Mouse (Mus musculus) cerebellum, adult (tissue): ENCODE data around the gene Plcl2.
"Not testable (repeated sequence)": the region's sequence is repeated elsewhere in the genome, so short reads cannot be mapped to it uniquely, and the experiment has no call there.

Experiments used
- ATAC-seq: cut with Nextera tagmentation; 2 replicates; pipeline ENCODE4 v1.9.2; 2017; ENCODE audit warnings: mild to moderate bottlenecking, moderate library complexity, mixed read lengths; ENCODE audit not compliant: insufficient number of reproducible peaks, low FRiP score, low TSS enrichment

Plcl2 gene

GRCm38 (mm10) chr17:50530089-50530488 lies 20.9 kb downstream of the Plcl2 start:
- no peak for ATAC-seq

GRCm38 (mm10) chr17:50534889-50535288 lies 25.7 kb downstream of the Plcl2 start:
- ATAC-seq = not testable (repeated sequence)

GRCm38 (mm10) chr17:50536409-50537194 lies 27.4 kb downstream of the Plcl2 start:
- ATAC-seq = no peak

GRCm38 (mm10) chr17:50537786-50538185 lies 28.6 kb downstream of the Plcl2 start:
- no peak for ATAC-seq

DNA sequence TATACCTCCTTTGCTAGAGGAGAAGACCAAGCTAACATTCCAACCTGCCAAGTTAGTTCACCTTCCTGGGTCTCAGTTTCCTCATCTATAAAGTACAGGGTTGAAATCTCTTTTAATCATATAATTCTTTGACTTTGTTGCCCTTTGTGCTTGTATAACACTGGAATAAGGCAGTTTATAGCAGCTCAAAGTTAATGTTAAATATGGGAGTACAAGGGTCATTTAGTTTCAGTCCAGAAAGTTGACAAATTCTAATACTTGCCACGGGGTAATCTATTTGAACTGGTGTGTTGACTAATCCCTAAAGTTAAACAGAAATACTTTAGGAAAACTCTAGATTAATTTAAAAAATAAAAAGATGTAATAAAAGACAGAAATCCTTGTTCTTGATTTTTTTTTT lies 35.7 kb downstream of the Plcl2 start:
- no peak for ATAC-seq

DNA sequence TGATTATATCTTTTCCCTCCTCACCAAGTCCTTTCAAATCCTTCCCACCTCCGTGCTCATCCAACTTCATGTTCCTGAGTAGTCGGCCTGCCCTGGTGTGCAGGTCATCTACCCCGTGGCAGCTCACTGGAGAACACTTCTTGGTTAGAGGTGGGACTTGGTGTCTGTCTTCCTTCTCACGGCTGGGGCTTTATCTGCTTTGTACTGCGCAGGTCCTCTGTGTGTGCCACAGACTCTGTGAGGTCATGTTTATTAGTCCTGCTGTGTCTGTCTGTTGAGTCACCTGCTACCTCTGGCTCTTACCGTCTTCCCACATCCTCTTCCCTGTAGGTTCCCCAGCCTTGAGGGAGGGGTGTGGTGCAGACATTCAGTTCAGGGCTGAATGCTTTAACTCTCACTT lies 36.1 kb downstream of the Plcl2 start:
- ATAC-seq = peak; percentile 95

DNA sequence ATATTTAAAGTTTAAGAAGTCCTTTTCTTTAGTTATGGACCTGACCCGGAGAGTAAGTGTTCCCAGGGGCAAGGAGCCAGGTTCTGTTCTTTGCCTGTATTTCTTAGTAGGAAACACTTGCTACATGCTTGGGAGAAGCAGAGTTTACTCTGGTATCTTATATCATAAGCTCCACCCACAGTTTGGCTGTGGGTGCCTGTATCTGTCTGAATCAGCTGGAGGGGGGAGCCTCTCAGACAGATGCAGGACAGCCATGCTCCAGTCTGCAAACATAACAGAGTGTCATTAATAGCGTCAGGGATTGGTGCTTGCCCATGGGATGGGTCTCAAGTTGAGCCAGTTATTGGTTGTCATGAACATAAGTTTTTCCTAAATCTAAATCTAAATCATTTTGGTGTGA lies 42.9 kb downstream of the Plcl2 start:
- no peak for ATAC-seq

GRCm38 (mm10) chr17:50557566-50558238 lies 48.5 kb downstream of the Plcl2 start:
- no peak for ATAC-seq

DNA sequence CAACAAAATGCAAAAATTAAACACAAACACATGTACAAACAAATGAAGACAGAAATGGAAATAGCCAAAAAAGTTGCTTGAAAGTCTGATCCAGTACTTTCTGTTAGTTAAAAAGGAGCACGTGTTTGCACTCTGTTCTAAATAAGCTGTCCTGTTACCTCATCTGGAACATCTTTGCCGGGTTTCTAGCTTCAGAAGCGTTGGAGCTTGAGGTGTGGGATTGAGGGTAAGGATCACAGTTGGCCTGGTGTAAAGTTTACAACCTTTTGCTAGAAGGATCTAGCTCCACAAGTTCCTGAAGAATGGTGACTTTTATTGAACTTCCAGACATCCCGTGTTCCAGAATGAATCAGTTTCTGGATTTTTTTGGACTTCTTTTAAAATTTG lies 49.0 kb downstream of the Plcl2 start:
- ATAC-seq = no peak

GRCm38 (mm10) chr17:50565376-50566123 lies 56.3 kb downstream of the Plcl2 start:
- ATAC-seq = no peak

DNA sequence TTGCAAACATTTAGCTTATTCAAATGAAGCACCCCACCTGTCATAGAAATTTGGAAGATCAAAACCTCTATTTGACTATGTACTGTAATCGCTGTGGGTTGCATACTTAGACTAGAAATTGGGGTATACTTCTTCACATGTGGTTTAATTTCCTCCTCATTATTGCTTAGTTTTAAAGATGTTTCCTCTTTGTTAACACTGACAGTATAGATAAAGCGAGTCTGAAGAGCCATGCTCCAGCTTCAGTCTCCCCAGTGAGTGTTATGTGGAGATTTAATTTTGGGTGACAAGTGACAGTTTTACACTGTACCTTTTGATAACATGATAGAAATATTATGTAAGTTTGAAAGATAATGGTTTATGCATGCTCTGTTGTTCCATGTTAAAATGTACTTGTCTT lies 59.6 kb downstream of the Plcl2 start:
- no peak for ATAC-seq

DNA sequence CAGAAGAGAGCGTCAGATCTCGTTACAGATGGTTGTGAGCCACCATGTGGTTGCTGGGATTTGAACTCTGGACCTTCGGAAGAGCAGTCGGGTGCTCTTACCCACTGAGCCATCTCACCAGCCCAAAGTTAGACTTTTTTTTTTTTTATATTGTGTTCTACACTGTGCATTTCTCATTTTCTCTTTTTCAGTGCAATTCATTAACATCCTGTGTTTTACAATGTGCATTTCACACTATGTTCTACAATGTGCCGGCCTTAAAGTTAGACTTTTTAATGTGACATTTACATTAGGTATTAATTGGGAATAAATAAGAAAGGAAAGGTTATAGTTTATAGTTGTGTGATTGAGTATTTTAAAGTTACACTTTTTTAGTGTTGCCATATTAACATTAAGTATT lies 61.0 kb downstream of the Plcl2 start:
- ATAC-seq = not testable (repeated sequence)

GRCm38 (mm10) chr17:50570681-50571398 lies 61.6 kb downstream of the Plcl2 start:
- no peak for ATAC-seq

DNA sequence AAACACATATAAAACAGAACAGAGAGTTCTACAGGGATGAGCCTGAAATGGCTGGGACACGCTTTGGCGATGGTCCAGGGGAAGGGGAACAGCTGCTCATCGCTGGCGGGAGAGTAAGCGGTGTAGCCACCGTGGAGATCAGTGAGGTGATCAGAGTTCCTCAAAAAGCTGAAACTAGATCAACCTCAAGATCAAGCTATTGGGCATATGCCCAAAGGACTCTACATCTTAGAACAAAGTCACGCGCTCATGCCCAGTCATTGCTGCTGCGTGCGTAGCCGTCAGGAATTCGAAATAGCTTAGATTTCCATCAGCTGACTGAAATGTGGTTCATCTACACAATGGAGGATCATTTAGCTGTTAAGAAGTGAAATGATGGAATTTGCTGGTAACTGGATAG lies 65.0 kb downstream of the Plcl2 start:
- ATAC-seq = no peak

- no peak for ATAC-seq
Measured at GRCm38 (mm10) chr17:50580416-50580815, 71.2 kb downstream of the Plcl2 start.

DNA sequence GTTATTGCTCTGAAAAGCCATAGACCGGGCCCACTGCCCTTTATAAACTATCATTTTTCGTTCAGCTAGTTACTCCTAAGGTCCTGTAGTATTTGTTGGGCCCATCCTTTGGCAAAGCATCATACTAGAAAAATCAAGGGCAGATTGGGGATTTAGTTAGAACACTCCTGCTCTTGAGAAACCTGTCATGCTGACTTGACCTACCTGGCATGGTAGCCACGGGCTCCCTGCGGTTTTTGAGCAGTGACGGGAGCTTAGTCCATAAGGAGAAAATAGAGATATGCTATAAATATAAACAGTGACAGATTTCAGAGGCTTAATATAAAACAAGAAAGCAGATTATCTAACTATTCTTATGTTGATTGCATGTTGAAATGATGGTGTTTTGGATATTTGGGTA lies 77.6 kb downstream of the Plcl2 start:
- ATAC-seq = peak; percentile 82

GRCm38 (mm10) chr17:50587941-50588340 lies 78.7 kb downstream of the Plcl2 start:
- no peak for ATAC-seq

GRCm38 (mm10) chr17:50600178-50600577 lies 91.0 kb downstream of the Plcl2 start:
- ATAC-seq = no peak

- ATAC-seq = no peak
Measured at GRCm38 (mm10) chr17:50600696-50601095, 91.5 kb downstream of the Plcl2 start.

DNA sequence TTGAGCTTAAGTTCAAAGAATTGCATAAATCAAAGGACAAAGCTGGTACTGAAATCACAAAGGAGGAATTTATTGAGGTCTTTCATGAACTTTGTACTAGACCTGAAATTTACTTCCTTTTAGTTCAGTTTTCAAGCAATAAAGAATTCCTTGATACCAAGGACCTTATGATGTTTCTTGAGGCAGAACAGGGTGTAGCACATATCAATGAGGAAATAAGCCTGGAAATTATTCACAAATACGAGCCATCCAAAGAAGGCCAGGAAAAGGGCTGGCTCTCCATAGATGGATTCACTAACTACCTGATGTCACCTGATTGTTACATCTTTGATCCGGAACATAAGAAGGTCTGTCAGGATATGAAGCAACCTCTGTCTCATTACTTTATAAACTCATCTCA lies 97.7 kb downstream of the Plcl2 start:
- no peak for ATAC-seq

DNA sequence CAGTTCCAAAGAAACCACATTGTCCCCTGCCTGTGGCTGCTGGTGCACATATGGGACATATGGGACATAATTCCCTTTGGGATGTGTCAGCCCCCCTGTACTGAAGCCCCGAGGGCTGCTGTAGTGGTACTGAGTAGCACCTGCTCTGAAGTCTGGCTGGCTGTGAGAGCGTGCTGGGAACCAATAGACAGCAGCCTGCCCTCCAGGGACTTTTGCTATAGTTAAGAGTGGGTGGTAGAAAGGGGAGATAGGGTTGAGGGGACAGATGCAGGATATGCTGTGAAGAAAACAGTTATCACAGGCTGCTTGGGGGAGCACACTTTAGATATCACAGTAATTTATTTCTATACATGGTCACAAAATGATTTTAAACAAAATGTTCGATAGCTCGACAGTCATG lies 100.7 kb downstream of the Plcl2 start:
- no peak for ATAC-seq
